Mouse (Mus musculus) cerebellum, adult (tissue): ENCODE measurements at regions not wholly inside any gene's neighbourhood (a gene's known extent, or its start where the extent isn't known, plus 50 kb on each side); places are given as distances from the start of the nearest gene placed in this dataset.
"Not testable (repeated sequence)": the region's sequence is repeated elsewhere in the genome, so short reads cannot be mapped to it uniquely, and the experiment has no call there.

ENCODE experiments used
- ATAC-seq: cut with Nextera tagmentation; 2 replicates; pipeline ENCODE4 v1.9.2; 2017; ENCODE audit warnings: mild to moderate bottlenecking, moderate library complexity, mixed read lengths; ENCODE audit not compliant: insufficient number of reproducible peaks, low FRiP score, low TSS enrichment

- ATAC-seq: no peak
These were observed 212.2 kb upstream of the Pmfbp1 start for GRCm38 (mm10) chr8:109281598-109281997.

- ATAC-seq: no peak
These were observed 183.0 kb upstream of the Pmfbp1 start for GRCm38 (mm10) chr8:109310670-109311386.

- ATAC-seq: no peak
These were observed 182.2 kb upstream of the Pmfbp1 start for GRCm38 (mm10) chr8:109311484-109312210.

DNA sequence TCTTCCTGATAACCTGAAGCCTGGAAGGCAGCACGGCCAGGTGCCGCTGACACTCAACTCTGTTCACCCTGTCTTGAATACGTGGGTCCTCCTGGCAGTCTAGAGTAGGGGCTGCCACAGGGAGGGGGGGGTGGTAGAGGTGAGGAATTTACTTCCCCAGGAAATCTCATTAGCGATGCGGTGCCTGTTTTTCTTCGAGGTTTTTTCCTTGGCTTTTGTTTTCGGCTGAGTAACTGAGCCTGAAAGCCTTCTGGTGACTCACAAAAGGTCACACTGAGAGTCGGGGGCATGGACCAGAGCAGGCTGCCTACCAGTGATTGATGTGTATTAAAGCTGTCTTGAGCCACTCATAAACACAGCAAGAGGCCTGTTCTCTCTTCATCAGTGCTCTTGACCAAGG lies 181.1 kb upstream of the Pmfbp1 start:
- no peak for ATAC-seq

- no peak for ATAC-seq
These were observed 172.9 kb upstream of the Pmfbp1 start for GRCm38 (mm10) chr8:109320955-109321354.

DNA sequence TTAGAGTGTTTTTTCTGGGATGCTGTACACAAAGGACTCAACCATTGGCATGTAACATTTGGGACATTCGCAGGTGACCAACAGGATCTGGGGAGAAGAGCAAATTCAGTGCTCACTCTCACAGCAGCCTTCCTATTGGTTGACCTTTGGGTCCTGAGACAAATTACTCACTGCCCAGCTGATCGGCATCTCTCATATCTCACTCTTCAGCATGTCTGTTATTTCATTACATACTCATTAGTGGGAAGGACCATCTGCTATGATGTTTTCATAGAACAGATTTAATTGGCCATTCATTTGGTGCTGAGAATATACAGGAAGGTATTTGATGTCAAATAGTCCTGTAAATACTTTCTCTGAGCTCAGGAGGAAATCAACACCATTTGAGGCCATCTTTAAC lies 170.5 kb upstream of the Pmfbp1 start:
- no peak for ATAC-seq

DNA sequence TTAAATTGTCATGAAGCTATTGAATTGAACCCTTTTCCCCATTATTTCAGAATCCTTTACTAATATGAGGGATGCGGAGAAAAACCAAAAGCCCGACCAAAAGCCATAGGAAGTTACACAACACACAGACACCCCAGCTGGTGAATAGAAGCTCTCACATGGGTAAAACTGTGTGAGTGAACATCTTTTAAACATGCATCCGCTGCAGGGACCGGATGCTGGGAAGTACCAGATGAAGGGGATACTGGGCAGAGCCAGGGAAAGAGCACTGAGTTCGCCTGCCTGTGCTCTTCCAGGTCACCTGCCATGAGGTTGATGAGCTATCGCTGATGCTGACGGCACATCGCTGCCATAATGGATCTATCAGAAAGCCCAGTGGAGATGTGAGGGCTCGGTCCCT lies 169.6 kb upstream of the Pmfbp1 start:
- ATAC-seq: no peak

DNA sequence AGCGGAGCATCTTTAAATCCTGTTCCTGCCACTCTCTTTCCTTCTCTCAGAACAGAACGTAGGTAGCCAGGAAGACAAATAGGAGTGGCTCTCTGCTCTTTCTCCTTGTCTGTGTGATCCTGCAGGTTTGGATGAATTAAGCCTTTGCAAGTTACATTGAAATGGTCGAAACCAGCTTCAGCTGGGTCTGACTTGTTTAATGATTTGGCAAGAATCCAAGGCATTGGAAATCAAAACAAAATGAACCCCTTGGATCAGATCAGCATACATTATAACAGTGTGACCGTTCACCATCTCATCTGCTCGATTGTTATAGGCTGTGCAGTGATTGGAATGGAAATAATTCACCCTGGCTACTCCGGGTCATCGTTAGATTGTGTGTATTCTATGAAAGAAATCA lies 157.6 kb upstream of the Pmfbp1 start:
- no peak for ATAC-seq

- no peak for ATAC-seq
These were observed 155.5 kb upstream of the Pmfbp1 start for GRCm38 (mm10) chr8:109338220-109338835.

- ATAC-seq: not testable (repeated sequence)
These were observed 153.2 kb upstream of the Pmfbp1 start for GRCm38 (mm10) chr8:109340647-109341046.

DNA sequence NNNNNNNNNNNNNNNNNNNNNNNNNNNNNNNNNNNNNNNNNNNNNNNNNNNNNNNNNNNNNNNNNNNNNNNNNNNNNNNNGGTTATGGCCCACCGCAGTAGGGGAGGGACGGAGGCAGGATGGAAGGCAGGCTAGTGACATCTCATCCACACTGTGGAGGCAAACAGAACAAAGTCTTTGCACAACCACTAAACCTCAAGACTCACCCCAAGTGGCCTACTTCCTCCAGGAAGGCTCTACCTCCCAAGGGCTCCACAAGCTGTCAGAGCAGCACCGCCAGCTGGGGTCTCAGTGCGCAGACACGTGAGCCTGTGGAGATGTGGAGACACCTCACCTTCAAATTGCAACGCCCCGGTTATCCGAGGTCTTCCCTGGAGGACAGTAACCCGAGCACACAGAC lies 138.7 kb upstream of the Pmfbp1 start:
- no peak for ATAC-seq

GRCm38 (mm10) chr8:109359396-109360051 lies 134.3 kb upstream of the Pmfbp1 start:
- no peak for ATAC-seq

DNA sequence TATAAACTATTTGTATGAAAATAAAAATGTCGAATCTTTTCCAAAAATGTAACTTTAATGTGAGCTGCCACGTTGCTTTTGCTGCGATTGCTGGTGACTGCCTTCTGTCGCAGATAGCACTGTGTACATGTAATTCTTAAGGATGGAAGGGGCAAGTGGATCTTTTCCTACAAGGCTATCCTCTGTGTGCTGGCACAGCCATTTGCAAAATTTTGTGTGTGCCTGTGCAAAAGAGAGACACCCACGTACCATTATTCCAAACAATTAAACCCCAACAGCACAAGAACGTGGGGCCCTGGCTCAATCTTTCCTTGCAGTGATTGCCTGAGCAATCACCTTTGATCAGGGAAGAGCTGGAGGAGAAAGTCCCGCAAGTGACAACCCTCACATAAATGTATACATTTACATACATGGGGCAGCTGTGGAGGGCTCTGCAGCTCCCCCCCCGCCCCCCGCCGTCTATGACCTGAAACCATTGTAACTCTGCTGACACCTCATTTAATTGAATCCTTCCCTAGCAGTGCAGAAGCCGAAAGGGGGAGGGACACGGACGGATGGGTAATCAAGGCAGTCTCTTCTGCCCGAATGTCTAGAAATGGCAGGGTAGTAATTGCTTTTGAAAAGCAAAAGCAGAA lies 133.6 kb upstream of the Pmfbp1 start:
- ATAC-seq: no peak

DNA sequence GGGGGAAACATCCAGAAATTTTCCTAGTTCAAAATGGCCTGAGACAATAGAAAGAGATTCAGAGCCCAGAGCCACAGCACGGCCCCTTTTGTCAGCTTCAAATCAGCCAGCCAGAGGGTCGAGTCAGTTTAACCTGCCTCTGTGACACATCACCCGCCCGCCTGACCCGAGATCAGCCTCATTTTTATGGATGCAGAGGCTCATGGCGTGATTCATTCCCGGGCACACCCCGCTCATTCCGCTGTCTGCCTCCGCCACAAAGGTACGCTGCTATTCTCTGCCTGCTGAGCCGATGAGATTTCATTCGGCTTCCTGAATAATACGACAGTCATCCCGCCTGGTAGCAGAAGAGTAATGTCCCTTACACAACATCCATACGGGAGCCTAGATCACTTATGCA lies 132.9 kb upstream of the Pmfbp1 start:
- ATAC-seq: no peak; the same call in 1 of the 2 replicates

- no peak for ATAC-seq
These were observed 132.1 kb upstream of the Pmfbp1 start for GRCm38 (mm10) chr8:109361575-109362361.

- no peak for ATAC-seq
These were observed 130.5 kb upstream of the Pmfbp1 start for GRCm38 (mm10) chr8:109363185-109363845.

- ATAC-seq: no peak
These were observed 119.8 kb upstream of the Pmfbp1 start for GRCm38 (mm10) chr8:109373977-109374376.

DNA sequence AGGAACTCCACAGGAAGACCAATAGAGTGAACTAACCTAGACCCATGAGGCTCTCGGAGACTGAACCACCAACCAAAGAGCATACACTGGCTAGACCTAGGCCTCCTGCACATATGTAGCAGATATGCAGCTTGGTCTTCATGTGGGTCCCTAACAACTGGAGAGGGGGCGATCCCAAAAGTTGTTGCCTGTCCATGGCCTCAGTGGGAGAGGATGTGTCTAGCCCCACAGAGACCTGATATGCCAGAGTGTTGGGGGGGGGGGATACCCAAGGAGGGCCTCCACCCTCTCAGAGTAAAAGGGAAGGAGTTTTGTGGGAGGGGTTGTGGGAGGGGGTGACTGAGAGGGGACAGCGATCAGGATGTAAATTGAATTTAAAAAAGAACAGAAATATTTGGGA lies 108.9 kb upstream of the Pmfbp1 start:
- ATAC-seq: no peak

GRCm38 (mm10) chr8:109395133-109395855 lies 98.5 kb upstream of the Pmfbp1 start:
- ATAC-seq: no peak
